Mouse (Mus musculus) cerebellum, postnatal 4 days (tissue): Measurements from ENCODE around the gene Gm14288.
"Not testable (repeated sequence)": the region's sequence is repeated elsewhere in the genome, so short reads cannot be mapped to it uniquely, and the experiment has no call there.

Experiments
- DNase-seq, 2 experiments: peaks; one replicate each; pipeline ENCODE4 v3.0.0; 2022; ENCODE audit warnings: low spot score in 2 of 2, mixed read lengths in 1 of 2

Gene Gm14288

DNA sequence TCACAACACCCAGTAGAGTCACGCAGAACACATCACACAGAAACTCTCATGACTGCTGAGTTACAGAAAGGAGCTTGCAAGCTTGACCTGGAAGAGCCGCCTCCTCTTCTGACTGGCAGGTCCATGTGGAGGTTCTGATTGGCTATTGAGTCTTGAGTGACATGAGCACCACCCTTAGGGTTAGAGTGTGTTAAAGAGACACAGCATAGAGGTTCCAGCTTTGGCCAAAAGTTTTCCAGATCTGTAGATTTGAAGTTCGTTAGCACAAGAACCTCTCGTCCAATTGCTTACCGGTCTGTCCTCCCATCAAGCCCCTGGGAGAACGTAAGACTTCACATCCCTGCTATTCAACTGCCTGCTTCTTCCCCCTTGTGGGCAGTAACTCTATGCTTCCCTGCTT lies at the start of gene Gm14288:
Gm14288 (minus strand) TSS at position 101 of the 400 bp plus-strand sequence.
- DNase-seq, result not testable (repeated sequence)

DNA sequence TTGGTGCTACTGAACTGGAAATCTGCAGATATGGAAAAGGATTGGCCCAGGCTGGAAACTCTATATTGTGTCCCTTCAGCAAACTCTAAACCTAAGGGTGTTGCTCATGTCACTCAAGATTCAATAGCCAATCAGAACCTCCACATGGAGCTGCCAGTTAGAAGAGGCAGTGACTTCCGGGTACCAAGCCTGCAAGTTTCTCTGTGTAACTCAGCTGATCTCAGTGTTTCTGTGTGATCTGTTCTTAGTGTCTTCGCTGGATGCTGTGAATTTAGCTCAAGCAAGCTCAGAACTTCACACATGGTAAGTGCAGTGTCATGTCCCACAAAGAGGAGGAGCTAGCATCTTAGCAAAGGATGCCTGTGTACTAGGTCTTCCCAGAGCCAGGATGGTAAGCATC lies 59.7 kb downstream of the Gm14288 start, which contains the start of gene Gm2007:
Gm2007 (plus strand) TSS at position 301 of the 400 bp plus-strand sequence.
- not testable (repeated sequence) for DNase-seq
